Mouse (Mus musculus): ENCODE data around the gene Zfp768. TPM values are rescaled to one million over a fixed set of nuclear protein-coding genes. Genes with fewer than 3 reads are reported as not detected.
"Not testable (repeated sequence)": the region's sequence is repeated elsewhere in the genome, so short reads cannot be mapped to it uniquely, and the experiment has no call there.

Zfp768 gene
- polyA plus RNA-seq (2014; fragmentation: Nextera tagmentation; extraction: Ambion mirVana) = 3.3 and 6.0 TPM in 2 replicates

- Histone ChIP-seq H3K4me2 (ENCODE audit: low read depth, low read length) (peak within 1 kb of the TSS; percentile 77), H3K9me3 (ENCODE audit: control insufficient read depth, low read length) (no peaks in the 10 kb centered on the region), H3K36me3 (ENCODE audit: control insufficient read depth, insufficient read depth, low read length) (0 out of 2 replicates have a peak, but pooled peaks cover 13% of the 10 kb centered on the region), H3K9ac (replicated peaks; ENCODE audit: low read depth, low read length) (peak within 1 kb of the TSS; percentile 97), H3K27me3 (ENCODE audit: control insufficient read depth, insufficient read depth, low read length) (no peaks in the 10 kb centered on the region), H3K4me3 (ENCODE audit: low read depth, low read length) (peak within 1 kb of the TSS; percentile 93), H3K4me1 (ENCODE audit: control insufficient read depth, insufficient read depth, low read length) (peaks cover 11% of the 10 kb centered on the region; the same call in 1 of the 2 replicates), H3K27ac (ENCODE audit: low read depth, low read length) (peak within 1 kb of the TSS; percentile 93)
- under 1% methylated on average over 75 of the region's 76 CpGs for WGBS
- ATAC-seq (ENCODE audit: low read depth) = peak; percentile 94
Measured at GRCm38 (mm10) chr7:127345512-127346325, at the start of gene Zfp768. Zfp768 (minus strand) TSS chr7:127345589.

- H3K4me2 ChIP-seq (ENCODE audit: low read depth, low read length) = peak overlapping the region; percentile 78
- peak overlapping the region; percentile 68 for H3K4me3 ChIP-seq (ENCODE audit: low read depth, low read length)
- ATAC-seq (ENCODE audit: low read depth) = peak; percentile 19; the same call in 1 of the 2 replicates
- H3K27ac ChIP-seq (ENCODE audit: low read depth, low read length) = peak overlapping the region; percentile 92
- 21% methylated on average over 7 of the region's 7 CpGs for WGBS
- H3K36me3 ChIP-seq (ENCODE audit: control insufficient read depth, insufficient read depth, low read length) = no peaks in the 10 kb centered on the region
- peaks cover 10% of the 10 kb centered on the region; the same call in 1 of the 2 replicates for H3K4me1 ChIP-seq (ENCODE audit: control insufficient read depth, insufficient read depth, low read length)
- H3K9me3 ChIP-seq (ENCODE audit: control insufficient read depth, low read length) = no peaks in the 10 kb centered on the region
- H3K9ac ChIP-seq (replicated peaks; ENCODE audit: low read depth, low read length) = peak overlapping the region; percentile 50
- H3K27me3 ChIP-seq (ENCODE audit: control insufficient read depth, insufficient read depth, low read length) = no peaks in the 10 kb centered on the region
Measured at GRCm38 (mm10) chr7:127393944-127394333, 48.5 kb upstream of the Zfp768 start.

GRCm38 (mm10) chr7:127393157-127393943 lies 48.0 kb upstream of the Zfp768 start, which contains the start of gene E430018J23Rik:
E430018J23Rik (minus strand) TSS chr7:127393629.
- Histone ChIP-seq H3K9ac (replicated peaks; ENCODE audit: low read depth, low read length) (peak within 1 kb of the TSS; percentile 86), H3K4me2 (ENCODE audit: low read depth, low read length) (peak within 1 kb of the TSS; percentile 78), H3K36me3 (ENCODE audit: control insufficient read depth, insufficient read depth, low read length) (no peaks in the 10 kb centered on the region), H3K4me3 (ENCODE audit: low read depth, low read length) (peak within 1 kb of the TSS; percentile 68), H3K27me3 (ENCODE audit: control insufficient read depth, insufficient read depth, low read length) (no peaks in the 10 kb centered on the region), H3K4me1 (ENCODE audit: control insufficient read depth, insufficient read depth, low read length) (peaks cover 10% of the 10 kb centered on the region; the same call in 1 of the 2 replicates), H3K9me3 (ENCODE audit: control insufficient read depth, low read length) (no peaks in the 10 kb centered on the region), H3K27ac (ENCODE audit: low read depth, low read length) (peak within 1 kb of the TSS; percentile 92)
- WGBS = under 1% methylated on average over 45 of the region's 45 CpGs
- ATAC-seq (ENCODE audit: low read depth) = peak; percentile 93

GRCm38 (mm10) chr7:127392251-127392824 lies 46.9 kb upstream of the Zfp768 start:
- Histone ChIP-seq H3K27me3 (ENCODE audit: control insufficient read depth, insufficient read depth, low read length) (no peaks in the 10 kb centered on the region), H3K4me1 (ENCODE audit: control insufficient read depth, insufficient read depth, low read length) (peaks cover 10% of the 10 kb centered on the region; the same call in 1 of the 2 replicates), H3K27ac (ENCODE audit: low read depth, low read length) (no peak overlapping the region), H3K36me3 (ENCODE audit: control insufficient read depth, insufficient read depth, low read length) (no peaks in the 10 kb centered on the region), H3K9me3 (ENCODE audit: control insufficient read depth, low read length) (no peaks in the 10 kb centered on the region), H3K4me2 (ENCODE audit: low read depth, low read length) (peak overlapping the region; percentile 78), H3K9ac (replicated peaks; ENCODE audit: low read depth, low read length) (no peak overlapping the region), H3K4me3 (ENCODE audit: low read depth, low read length) (peak overlapping the region; percentile 68)
- 89% methylated on average over 8 of the region's 8 CpGs for WGBS
- ATAC-seq (ENCODE audit: low read depth) = no peak

GRCm38 (mm10) chr7:127391538-127391937 lies 46.1 kb upstream of the Zfp768 start:
- no peak for ATAC-seq (ENCODE audit: low read depth)
- Histone ChIP-seq H3K27me3 (ENCODE audit: control insufficient read depth, insufficient read depth, low read length) (no peaks in the 10 kb centered on the region), H3K4me2 (ENCODE audit: low read depth, low read length) (no peak overlapping the region), H3K4me1 (ENCODE audit: control insufficient read depth, insufficient read depth, low read length) (peaks cover 10% of the 10 kb centered on the region; the same call in 1 of the 2 replicates), H3K9me3 (ENCODE audit: control insufficient read depth, low read length) (no peaks in the 10 kb centered on the region), H3K27ac (ENCODE audit: low read depth, low read length) (no peak overlapping the region), H3K4me3 (ENCODE audit: low read depth, low read length) (no peak overlapping the region), H3K36me3 (ENCODE audit: control insufficient read depth, insufficient read depth, low read length) (no peaks in the 10 kb centered on the region), H3K9ac (replicated peaks; ENCODE audit: low read depth, low read length) (no peak overlapping the region)
- 95% methylated on average over 16 of the region's 16 CpGs for WGBS

GRCm38 (mm10) chr7:127390306-127390705 lies 44.9 kb upstream of the Zfp768 start:
- no peak overlapping the region for H3K4me3 ChIP-seq (ENCODE audit: low read depth, low read length)
- 80% methylated on average over 7 of the region's 7 CpGs for WGBS
- peaks cover 10% of the 10 kb centered on the region; the same call in 1 of the 2 replicates for H3K4me1 ChIP-seq (ENCODE audit: control insufficient read depth, insufficient read depth, low read length)
- ATAC-seq (ENCODE audit: low read depth) = no peak
- H3K9ac ChIP-seq (replicated peaks; ENCODE audit: low read depth, low read length) = no peak overlapping the region
- H3K27ac ChIP-seq (ENCODE audit: low read depth, low read length) = no peak overlapping the region
- no peak overlapping the region for H3K4me2 ChIP-seq (ENCODE audit: low read depth, low read length)
- H3K27me3 ChIP-seq (ENCODE audit: control insufficient read depth, insufficient read depth, low read length) = no peaks in the 10 kb centered on the region
- H3K9me3 ChIP-seq (ENCODE audit: control insufficient read depth, low read length) = no peaks in the 10 kb centered on the region
- no peaks in the 10 kb centered on the region for H3K36me3 ChIP-seq (ENCODE audit: control insufficient read depth, insufficient read depth, low read length)

- H3K4me3 ChIP-seq (ENCODE audit: low read depth, low read length); ATAC-seq (ENCODE audit: low read depth): not testable (repeated sequence)
Measured at GRCm38 (mm10) chr7:127388201-127388600, 42.8 kb upstream of the Zfp768 start.

GRCm38 (mm10) chr7:127386641-127387392 lies 41.4 kb upstream of the Zfp768 start, which contains the start of gene 9130019O22Rik:
9130019O22Rik (minus strand) TSS chr7:127387166.
- H3K4me3 ChIP-seq (ENCODE audit: low read depth, low read length) = peak within 1 kb of the TSS; percentile 38
- peak within 1 kb of the TSS; percentile 55 for H3K9ac ChIP-seq (replicated peaks; ENCODE audit: low read depth, low read length)
- no peaks in the 10 kb centered on the region for H3K36me3 ChIP-seq (ENCODE audit: control insufficient read depth, insufficient read depth, low read length)
- WGBS = 13% methylated on average over 35 of the region's 38 CpGs
- no peak within 1 kb of the TSS for H3K27ac ChIP-seq (ENCODE audit: low read depth, low read length)
- ATAC-seq (ENCODE audit: low read depth) = peak; percentile 90
- H3K27me3 ChIP-seq (ENCODE audit: control insufficient read depth, insufficient read depth, low read length) = no peaks in the 10 kb centered on the region
- H3K9me3 ChIP-seq (ENCODE audit: control insufficient read depth, low read length) = no peaks in the 10 kb centered on the region
- H3K4me1 ChIP-seq (ENCODE audit: control insufficient read depth, insufficient read depth, low read length) = no peaks in the 10 kb centered on the region
- H3K4me2 ChIP-seq (ENCODE audit: low read depth, low read length) = peak within 1 kb of the TSS; percentile 59

More at GRCm38 (mm10) chr7:127388201-127388600, 42.8 kb upstream of the Zfp768 start:
- H3K4me2 ChIP-seq (ENCODE audit: low read depth, low read length); H3K36me3 ChIP-seq (ENCODE audit: control insufficient read depth, insufficient read depth, low read length); H3K4me1 ChIP-seq (ENCODE audit: control insufficient read depth, insufficient read depth, low read length); H3K27me3 ChIP-seq (ENCODE audit: control insufficient read depth, insufficient read depth, low read length); H3K9ac ChIP-seq (replicated peaks; ENCODE audit: low read depth, low read length); H3K27ac ChIP-seq (ENCODE audit: low read depth, low read length); H3K9me3 ChIP-seq (ENCODE audit: control insufficient read depth, low read length): not testable (repeated sequence)
